Mouse (Mus musculus) urinary bladder, postnatal 4 days (tissue): Measurements from ENCODE around the gene Lin28a.

Experiments used
- DNase-seq, 2 experiments: peaks; one replicate each; pipeline ENCODE4 v3.0.0; 2021 to 2022; ENCODE audit warnings: low spot score in 2 of 2

Lin28a gene

GRCm38 (mm10) chr4:133978021-133978711, 40.5 kb downstream of the Lin28a start:
- DNase-seq: no peak

GRCm38 (mm10) chr4:133971741-133972140, 46.9 kb downstream of the Lin28a start:
- DNase-seq: no peak

- no peak for DNase-seq
These were observed 47.8 kb downstream of the Lin28a start for GRCm38 (mm10) chr4:133970876-133971275.

GRCm38 (mm10) chr4:133970196-133970595, 48.4 kb downstream of the Lin28a start:
- no peak for DNase-seq

GRCm38 (mm10) chr4:133969114-133969770, 49.4 kb downstream of the Lin28a start:
- no peak for DNase-seq

GRCm38 (mm10) chr4:133968150-133968921, 50.3 kb downstream of the Lin28a start, which contains the start of gene Hmgn2:
Gene Hmgn2 (minus strand): TSS chr4:133968650.
- DNase-seq: peak; percentile 48 to 64

GRCm38 (mm10) chr4:133967866-133968149, 50.8 kb downstream of the Lin28a start:
- DNase-seq: peak; percentile 90 to 94

- DNase-seq: peak; percentile 98
These were observed 51.3 kb downstream of the Lin28a start for GRCm38 (mm10) chr4:133967138-133967865.

- no peak for DNase-seq
These were observed 52.2 kb downstream of the Lin28a start for GRCm38 (mm10) chr4:133966271-133966940.

GRCm38 (mm10) chr4:133962566-133962965, 56.1 kb downstream of the Lin28a start:
- no peak for DNase-seq

GRCm38 (mm10) chr4:133958884-133959283, 59.8 kb downstream of the Lin28a start:
- no peak for DNase-seq

GRCm38 (mm10) chr4:133956358-133956757, 62.3 kb downstream of the Lin28a start:
- DNase-seq: no peak
